Mouse (Mus musculus) limb, embryonic 13.5 days (tissue): ENCODE measurements around the gene Pglyrp2. TPM values are rescaled to one million over a fixed set of nuclear protein-coding genes. Genes with fewer than 3 reads are reported as not detected.

Experiments
- ATAC-seq: fragments of 200-750 bp; cut with Nextera tagmentation; 2 replicates; pipeline ENCODE4 v1.8.0; 2017; ENCODE audit warnings: low read depth, moderate number of reproducible peaks, moderate TSS enrichment; ENCODE audit not compliant: low FRiP score
- H3K27ac ChIP-seq: fragments of 300-500 bp; sonication (generic); 2 replicates; pipeline ENCODE4 v1.5.1; 2015; ENCODE audit warnings: inconsistent platforms, mild to moderate bottlenecking, moderate library complexity
- H3K27me3 ChIP-seq: fragments of 300-500 bp; sonication (generic); 2 replicates; pipeline ENCODE4 v1.6.1; 2015; ENCODE audit warnings: mild to moderate bottlenecking, inconsistent platforms
- H3K36me3 ChIP-seq: fragments of 300-500 bp; sonication (generic); 2 replicates; pipeline ENCODE4 v1.6.1; 2015; ENCODE audit warnings: inconsistent platforms, mild to moderate bottlenecking, moderate library complexity
- H3K4me1 ChIP-seq: fragments of 300-500 bp; sonication (generic); 2 replicates; pipeline ENCODE4 v1.6.1; 2015; ENCODE audit warnings: inconsistent platforms
- H3K4me2 ChIP-seq: fragments of 300-500 bp; sonication (generic); replicated peaks from 2 replicates; pipeline ENCODE4 v1.6.1; 2015; ENCODE audit warnings: inconsistent platforms, mild to moderate bottlenecking, moderate library complexity
- H3K4me3 ChIP-seq: fragments of 300-500 bp; sonication (generic); 2 replicates; pipeline ENCODE4 v1.5.1; 2015; ENCODE audit warnings: moderate library complexity, mild to moderate bottlenecking, inconsistent platforms
- H3K9ac ChIP-seq: fragments of 300-500 bp; sonication (generic); 2 replicates; pipeline ENCODE4 v1.6.1; 2015; ENCODE audit warnings: mild to moderate bottlenecking, inconsistent platforms
- H3K9me3 ChIP-seq: fragments of 300-500 bp; sonication (generic); 2 replicates; pipeline ENCODE4 v1.6.1; 2016; ENCODE audit warnings: inconsistent platforms
- WGBS: fragments of 180-500 bp; shearing (Covaris S2); methylation state at CpG from one replicate; pipeline ENCODE4 v1.1.7; 2015; 5-methylcytosine and 5-hydroxymethylcytosine counted together
- polyA plus RNA-seq: library from polyadenylated mRNA; unstranded; fragments of >200 nt; fragmentation: Nextera tagmentation; extraction: Ambion mirVana; gene quantifications from 2 replicates; pipeline ENCODE4 v1.2.1, GENCODE M21; 2015

Gene Pglyrp2
- polyA plus RNA-seq, 1 experiment from 2014 or later, result 0.09 TPM

DNA sequence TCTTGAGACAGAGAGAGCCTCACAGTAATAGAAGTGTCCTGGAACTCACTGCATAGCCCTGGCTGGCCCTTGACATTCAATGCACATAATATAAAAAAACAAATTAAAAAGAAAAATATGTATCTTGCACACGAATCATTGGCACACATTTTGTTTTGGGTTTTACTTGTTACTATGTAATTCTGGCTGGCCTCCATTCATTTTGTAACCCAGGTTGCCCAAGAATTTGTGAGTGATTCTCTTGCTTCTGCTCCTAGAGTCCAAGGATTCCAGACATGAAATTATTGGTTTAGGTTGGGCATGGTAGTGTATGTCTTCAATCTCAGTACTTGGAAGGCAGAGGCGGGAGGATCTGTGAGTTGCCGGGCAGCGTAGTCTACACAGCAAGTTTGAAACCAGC lies 13.1 kb upstream of the Pglyrp2 start:
- peaks cover 5% of the 10 kb centered on the region; the same call in 1 of the 2 replicates for H3K27me3 ChIP-seq
- H3K36me3 ChIP-seq, result no peaks in the 10 kb centered on the region
- no peak overlapping the region for H3K4me3 ChIP-seq
- no peak for ATAC-seq
- no peaks in the 10 kb centered on the region for H3K9me3 ChIP-seq
- H3K4me1 ChIP-seq, result no peaks in the 10 kb centered on the region
- 83% methylated on average over 4 of the region's 4 CpGs for WGBS
- no peak overlapping the region for H3K9ac ChIP-seq
- no peak overlapping the region for H3K4me2 ChIP-seq
- H3K27ac ChIP-seq, result no peak overlapping the region

GRCm38 (mm10) chr17:32435151-32435550 lies 11.2 kb upstream of the Pglyrp2 start:
- 60% methylated on average over 5 of the region's 5 CpGs for WGBS
- Histone ChIP-seq H3K27ac (no peak overlapping the region), H3K4me1 (no peaks in the 10 kb centered on the region), H3K27me3 (peaks cover 5% of the 10 kb centered on the region; the same call in 1 of the 2 replicates), H3K36me3 (no peaks in the 10 kb centered on the region), H3K9ac (no peak overlapping the region), H3K9me3 (no peaks in the 10 kb centered on the region), H3K4me2 (no peak overlapping the region), H3K4me3 (no peak overlapping the region)
- no peak for ATAC-seq

DNA sequence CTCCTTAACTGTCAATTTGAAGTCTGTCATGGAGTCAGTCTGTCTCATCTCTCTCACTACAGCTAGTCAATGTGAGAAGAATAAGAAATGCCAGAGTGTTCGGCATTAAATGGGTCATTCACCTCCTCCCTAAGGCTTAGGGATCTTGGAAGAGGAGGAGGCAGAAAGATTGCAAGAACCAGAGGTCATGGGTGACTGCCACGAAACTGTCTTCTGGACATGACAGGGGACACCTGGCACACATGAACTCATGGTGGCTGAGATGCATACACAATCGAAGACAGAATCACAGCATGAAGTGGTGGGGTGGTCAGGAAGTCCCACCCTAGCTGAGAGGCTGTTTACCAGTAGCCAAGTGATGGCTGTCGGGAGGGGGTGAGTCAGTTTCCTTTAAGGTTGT lies 10.4 kb upstream of the Pglyrp2 start:
- Histone ChIP-seq H3K9me3 (no peaks in the 10 kb centered on the region), H3K27ac (no peak overlapping the region), H3K4me1 (no peaks in the 10 kb centered on the region), H3K36me3 (no peaks in the 10 kb centered on the region), H3K9ac (no peak overlapping the region), H3K4me3 (no peak overlapping the region), H3K4me2 (no peak overlapping the region), H3K27me3 (no peaks in the 10 kb centered on the region)
- WGBS, result 62% methylated on average over 4 of the region's 4 CpGs
- no peak for ATAC-seq

- Histone ChIP-seq H3K9ac (no peak overlapping the region), H3K27ac (no peak overlapping the region), H3K9me3 (no peaks in the 10 kb centered on the region), H3K4me3 (no peak overlapping the region), H3K36me3 (no peaks in the 10 kb centered on the region), H3K4me1 (no peaks in the 10 kb centered on the region), H3K4me2 (no peak overlapping the region), H3K27me3 (no peaks in the 10 kb centered on the region)
- ATAC-seq, result no peak
- 62% methylated on average over 3 of the region's 3 CpGs for WGBS
Observed at GRCm38 (mm10) chr17:32431972-32432371, 8.0 kb upstream of the Pglyrp2 start.

DNA sequence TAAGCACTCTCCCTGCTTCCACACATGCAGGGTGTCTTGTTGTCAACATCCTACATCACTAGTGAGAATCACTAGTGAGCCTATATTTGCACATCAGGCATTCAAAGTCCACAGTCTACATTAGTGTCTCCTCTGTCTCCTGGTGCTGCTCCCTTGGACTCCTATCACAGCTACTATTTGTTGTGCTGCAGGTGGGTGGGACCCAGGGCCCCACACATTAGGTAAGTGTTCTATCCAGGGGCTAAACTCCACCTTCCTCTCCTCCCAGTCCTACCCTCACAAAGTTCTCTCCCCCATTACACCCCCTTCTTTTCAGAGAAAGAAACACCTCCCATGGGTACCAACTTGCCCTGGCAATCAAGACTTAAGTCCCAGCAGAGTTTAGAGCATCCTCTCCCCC lies 2.6 kb upstream of the Pglyrp2 start:
- H3K4me2 ChIP-seq, result no peak overlapping the region
- ATAC-seq, result no peak

DNA sequence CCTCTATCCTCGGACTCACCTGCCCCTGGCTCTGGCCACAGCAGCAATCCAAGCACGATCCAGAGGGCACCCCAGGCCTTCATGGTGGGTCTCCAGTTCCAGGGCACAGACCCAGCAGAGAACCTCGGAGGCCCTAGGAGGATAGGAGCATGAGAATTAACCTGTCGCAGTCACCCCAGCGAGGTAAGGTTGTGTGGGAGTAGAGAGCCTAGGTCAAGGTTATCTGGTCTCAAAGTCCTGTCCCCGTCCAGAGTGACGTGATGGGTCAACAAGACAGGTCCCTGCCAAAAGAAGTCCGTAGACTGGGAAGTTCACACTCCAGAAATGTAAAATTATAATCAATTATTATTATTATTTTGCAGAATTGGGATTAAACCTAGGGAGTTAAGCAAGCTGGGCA lies 3.2 kb downstream of the Pglyrp2 start:
- H3K4me3 ChIP-seq, result no peak overlapping the region
- 83% methylated on average over 8 of the region's 8 CpGs for WGBS
- peaks cover 23% of the 10 kb centered on the region for H3K27me3 ChIP-seq
- no peaks in the 10 kb centered on the region for H3K9me3 ChIP-seq
- no peak overlapping the region for H3K4me2 ChIP-seq
- H3K9ac ChIP-seq, result no peak overlapping the region
- ATAC-seq, result no peak
- no peaks in the 10 kb centered on the region for H3K4me1 ChIP-seq
- no peaks in the 10 kb centered on the region for H3K36me3 ChIP-seq
- H3K27ac ChIP-seq, result no peak overlapping the region

More for the DNA sequence above, 2.6 kb upstream of the Pglyrp2 start:
- Histone ChIP-seq H3K27me3 (no peaks in the 10 kb centered on the region), H3K4me1 (no peaks in the 10 kb centered on the region), H3K27ac (no peak overlapping the region), H3K36me3 (no peaks in the 10 kb centered on the region), H3K9ac (no peak overlapping the region), H3K4me3 (no peak overlapping the region), H3K9me3 (no peaks in the 10 kb centered on the region)

GRCm38 (mm10) chr17:32419989-32420388 lies 4.0 kb downstream of the Pglyrp2 start:
- no peak overlapping the region for H3K4me3 ChIP-seq
- peaks cover 31% of the 10 kb centered on the region for H3K27me3 ChIP-seq
- H3K4me1 ChIP-seq, result no peaks in the 10 kb centered on the region
- WGBS, result 77% methylated on average over 2 of the region's 2 CpGs
- H3K4me2 ChIP-seq, result no peak overlapping the region
- no peak overlapping the region for H3K27ac ChIP-seq
- H3K9me3 ChIP-seq, result no peaks in the 10 kb centered on the region
- no peaks in the 10 kb centered on the region for H3K36me3 ChIP-seq
- no peak overlapping the region for H3K9ac ChIP-seq
- no peak for ATAC-seq

- WGBS, result 90% methylated on average over 14 of the region's 14 CpGs
- Histone ChIP-seq H3K4me1 (no peaks in the 10 kb centered on the region), H3K4me2 (no peak overlapping the region), H3K27me3 (peaks cover 48% of the 10 kb centered on the region), H3K36me3 (no peaks in the 10 kb centered on the region), H3K9me3 (no peaks in the 10 kb centered on the region), H3K27ac (no peak overlapping the region), H3K9ac (no peak overlapping the region), H3K4me3 (no peak overlapping the region)
- no peak for ATAC-seq
Observed at GRCm38 (mm10) chr17:32416771-32417170, 7.2 kb downstream of the Pglyrp2 start.

DNA sequence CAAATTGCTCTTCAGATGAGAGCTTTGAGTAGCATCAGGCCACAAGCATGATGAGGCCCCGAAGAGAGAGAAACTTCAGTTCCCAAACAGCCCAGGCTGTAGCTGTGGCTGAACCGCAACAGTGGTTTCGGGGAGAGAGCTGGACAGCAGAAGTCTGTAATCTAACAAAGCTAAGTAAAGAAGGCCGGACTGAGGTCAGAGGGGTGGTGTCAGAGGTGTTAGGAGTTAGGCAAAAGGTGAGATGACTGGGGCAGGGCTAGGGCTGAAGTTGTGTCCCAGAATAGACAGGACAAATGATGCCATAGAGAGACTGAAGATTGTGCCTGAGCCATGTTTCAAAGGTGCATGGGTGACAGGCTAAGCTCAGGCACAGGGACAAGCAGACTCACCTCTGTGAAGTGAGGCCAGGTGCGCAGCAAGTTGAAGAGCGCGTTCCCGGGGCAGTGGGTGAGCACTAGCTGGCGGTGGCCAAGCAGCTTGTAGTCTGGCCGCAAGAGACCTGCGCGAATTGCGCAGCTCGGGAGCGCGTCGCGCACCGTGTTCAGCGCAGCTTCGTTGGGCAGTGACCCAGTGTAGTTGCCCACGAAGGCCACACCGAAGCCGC lies 8.4 kb downstream of the Pglyrp2 start:
- no peak for ATAC-seq

DNA sequence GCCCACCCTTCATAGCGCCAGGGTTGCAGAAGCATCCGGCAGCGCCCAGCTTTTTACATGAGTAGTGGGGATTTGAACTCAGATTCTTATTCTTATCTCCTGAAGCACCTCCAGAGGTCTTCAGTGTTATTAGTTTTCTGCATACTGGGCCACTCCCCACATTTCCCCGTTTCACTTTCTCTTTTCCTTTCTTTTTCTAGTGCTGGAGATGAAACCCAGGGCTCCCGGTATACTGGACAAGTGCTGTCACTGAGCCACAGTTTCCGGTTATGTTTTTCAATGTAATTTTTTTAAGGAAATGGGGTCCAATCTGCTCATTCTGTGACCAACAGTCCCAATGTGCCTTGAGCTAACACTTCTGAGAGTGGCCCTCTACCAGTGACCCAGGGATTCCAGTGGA lies 12.1 kb downstream of the Pglyrp2 start:
- ATAC-seq, result no peak
- no peaks in the 10 kb centered on the region for H3K9me3 ChIP-seq
- H3K9ac ChIP-seq, result no peak overlapping the region
- no peaks in the 10 kb centered on the region for H3K36me3 ChIP-seq
- no peak overlapping the region for H3K27ac ChIP-seq
- 89% methylated on average over 6 of the region's 6 CpGs for WGBS
- H3K4me3 ChIP-seq, result no peak overlapping the region
- peaks cover 35% of the 10 kb centered on the region for H3K27me3 ChIP-seq
- H3K4me1 ChIP-seq, result no peaks in the 10 kb centered on the region
- no peak overlapping the region for H3K4me2 ChIP-seq

More for the DNA sequence above, 8.4 kb downstream of the Pglyrp2 start:
- peaks cover 48% of the 10 kb centered on the region for H3K27me3 ChIP-seq
- H3K4me1 ChIP-seq, result no peaks in the 10 kb centered on the region
- H3K4me3 ChIP-seq, result no peak overlapping the region
- H3K4me2 ChIP-seq, result no peak overlapping the region
- H3K9me3 ChIP-seq, result no peaks in the 10 kb centered on the region
- 39% methylated on average over 24 of the region's 24 CpGs for WGBS
- H3K36me3 ChIP-seq, result no peaks in the 10 kb centered on the region
- no peak overlapping the region for H3K9ac ChIP-seq
- no peak overlapping the region for H3K27ac ChIP-seq

DNA sequence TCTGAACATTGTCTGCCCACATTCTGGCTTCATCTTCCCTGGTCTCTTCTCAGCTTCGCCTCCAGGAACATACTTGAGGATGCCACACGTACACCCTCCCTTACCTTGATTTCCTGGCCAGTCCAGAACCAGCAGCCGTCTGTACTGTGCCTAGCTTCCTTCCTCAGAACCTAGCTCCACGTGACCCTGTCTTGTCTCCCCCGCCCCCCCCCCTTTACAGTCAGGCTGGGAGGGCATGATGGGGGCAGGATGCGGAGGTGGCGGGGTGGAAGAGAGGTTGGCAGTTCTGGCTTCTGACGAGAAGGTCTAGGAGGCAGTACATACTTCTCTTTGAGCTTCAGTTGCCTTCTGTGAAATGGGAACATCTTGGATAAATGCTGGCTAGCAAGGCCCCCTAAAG lies 20.6 kb downstream of the Pglyrp2 start, which contains the start of gene Rasal3:
Rasal3 (minus strand) TSS at position 167 of the 400 bp plus-strand sequence.
- Histone ChIP-seq H3K27ac (no peak within 1 kb of the TSS), H3K4me3 (no peak within 1 kb of the TSS), H3K9me3 (no peaks in the 10 kb centered on the region), H3K27me3 (peaks cover 18% of the 10 kb centered on the region), H3K4me1 (no peaks in the 10 kb centered on the region), H3K4me2 (no peak within 1 kb of the TSS), H3K36me3 (no peaks in the 10 kb centered on the region), H3K9ac (no peak within 1 kb of the TSS)
- ATAC-seq, result no peak
- WGBS, result 79% methylated on average over 8 of the region's 8 CpGs

DNA sequence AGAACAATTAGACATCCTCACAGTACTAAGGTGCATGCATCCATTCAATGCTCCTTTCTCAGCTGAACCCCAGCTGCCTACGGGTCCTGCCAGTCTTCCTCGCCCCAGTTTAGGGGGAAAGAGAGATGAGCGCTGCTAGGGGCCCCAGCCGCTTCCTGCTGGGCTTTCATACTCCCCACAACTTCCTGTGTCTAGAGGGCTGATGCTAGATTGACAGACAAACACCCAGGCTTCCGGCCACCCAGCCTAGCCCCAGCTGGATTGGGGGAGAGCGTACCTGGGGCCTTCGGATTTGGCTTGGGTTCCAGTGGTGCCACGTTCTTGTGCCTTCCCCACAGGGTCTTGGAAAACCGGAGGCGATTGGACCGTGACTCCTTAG lies 21.2 kb downstream of the Pglyrp2 start:
- WGBS, result 70% methylated on average over 11 of the region's 11 CpGs
- Histone ChIP-seq H3K4me1 (no peaks in the 10 kb centered on the region), H3K4me2 (no peak overlapping the region), H3K27me3 (peaks cover 25% of the 10 kb centered on the region), H3K36me3 (no peaks in the 10 kb centered on the region), H3K27ac (no peak overlapping the region), H3K4me3 (no peak overlapping the region), H3K9me3 (no peaks in the 10 kb centered on the region), H3K9ac (no peak overlapping the region)
- ATAC-seq, result no peak

- Histone ChIP-seq H3K36me3 (no peaks in the 10 kb centered on the region), H3K9ac (no peak overlapping the region), H3K9me3 (no peaks in the 10 kb centered on the region), H3K27ac (no peak overlapping the region), H3K4me2 (no peak overlapping the region), H3K27me3 (peaks cover 31% of the 10 kb centered on the region), H3K4me1 (no peaks in the 10 kb centered on the region), H3K4me3 (no peak overlapping the region)
- no peak for ATAC-seq
- WGBS, result 83% methylated on average over 9 of the region's 9 CpGs
Observed at GRCm38 (mm10) chr17:32402011-32402778, 21.8 kb downstream of the Pglyrp2 start.
